Mouse (Mus musculus): Measurements from ENCODE around the gene B4galt5.

B4galt5 gene

DNA sequence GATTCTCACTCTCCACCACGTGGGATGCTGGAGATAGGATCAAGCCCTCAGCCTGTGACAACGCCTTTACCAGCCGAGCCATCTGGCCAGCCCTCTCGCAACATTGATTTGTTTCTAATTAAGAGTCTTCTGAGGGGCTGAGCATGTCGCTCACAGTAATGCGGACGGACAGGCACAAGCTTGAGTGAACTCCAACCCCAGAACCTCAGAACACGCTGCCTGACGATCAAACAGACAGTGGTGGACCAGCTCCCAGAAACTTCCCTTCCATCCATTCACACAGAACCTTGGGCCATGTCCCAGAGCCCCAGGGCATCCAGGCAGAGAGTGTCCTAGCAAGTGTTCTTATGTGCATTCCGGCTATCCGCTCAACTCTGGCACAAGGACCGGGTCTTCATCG, 72.0 kb downstream of the B4galt5 start:
- no peak for DNase-seq (ENCODE audit: low read depth)

DNA sequence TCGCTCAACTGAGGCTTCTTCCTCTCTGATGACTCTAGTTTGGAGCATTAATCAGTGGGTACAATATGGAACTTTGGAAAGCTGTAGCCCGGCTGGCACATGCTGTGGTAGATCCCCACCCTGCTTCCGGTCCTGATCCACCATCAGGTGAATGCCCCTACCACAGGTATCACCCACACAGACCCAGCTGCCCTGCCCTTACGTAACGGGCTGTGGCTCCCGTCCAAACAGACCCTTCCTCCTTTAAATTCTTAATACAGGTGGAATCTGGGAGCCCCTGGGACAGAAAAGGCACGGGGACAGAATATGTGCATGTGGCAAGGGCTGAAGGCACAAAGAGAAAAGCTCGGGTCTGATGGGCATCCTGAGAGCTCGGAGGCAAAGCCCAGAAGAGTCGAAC, 73.1 kb downstream of the B4galt5 start:
- no peak for DNase-seq (ENCODE audit: low read depth)

DNA sequence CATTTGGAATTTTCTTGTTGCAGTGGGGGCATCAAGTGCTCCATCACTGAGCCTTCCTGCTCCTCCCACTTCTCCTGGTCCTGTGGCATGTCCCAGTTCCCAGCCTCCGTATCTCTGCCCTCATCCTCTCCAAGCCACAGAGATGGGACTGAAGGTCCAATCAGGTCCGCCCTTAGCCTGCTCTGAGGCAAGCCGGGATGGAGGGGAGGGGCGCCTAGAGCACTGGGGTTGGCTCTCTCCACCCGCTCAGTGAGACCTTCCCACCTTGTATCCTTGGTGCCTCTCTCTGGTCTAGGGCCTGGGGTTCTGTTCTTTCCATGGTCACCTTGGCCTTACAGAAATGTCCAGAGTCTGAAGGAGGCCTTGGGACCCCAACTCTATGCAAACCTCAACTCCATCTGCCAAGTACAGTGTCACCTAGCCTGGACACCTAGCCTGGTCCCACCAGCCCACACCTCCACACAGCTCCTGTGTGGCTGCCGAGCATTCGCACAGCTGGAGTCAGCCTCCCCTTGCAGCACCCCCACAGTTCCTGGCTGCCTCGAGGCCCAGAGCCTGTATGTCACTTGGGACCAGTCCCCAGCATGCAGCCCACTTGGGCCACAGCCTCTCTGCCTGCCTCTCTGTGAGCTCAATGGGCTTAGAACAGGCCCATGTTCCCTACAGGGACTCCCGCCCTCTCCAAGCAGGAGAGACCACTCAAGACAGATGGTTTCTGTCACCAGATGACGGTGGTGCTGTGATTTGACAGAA, 74.1 kb downstream of the B4galt5 start:
- no peak for DNase-seq (ENCODE audit: low read depth)

DNA sequence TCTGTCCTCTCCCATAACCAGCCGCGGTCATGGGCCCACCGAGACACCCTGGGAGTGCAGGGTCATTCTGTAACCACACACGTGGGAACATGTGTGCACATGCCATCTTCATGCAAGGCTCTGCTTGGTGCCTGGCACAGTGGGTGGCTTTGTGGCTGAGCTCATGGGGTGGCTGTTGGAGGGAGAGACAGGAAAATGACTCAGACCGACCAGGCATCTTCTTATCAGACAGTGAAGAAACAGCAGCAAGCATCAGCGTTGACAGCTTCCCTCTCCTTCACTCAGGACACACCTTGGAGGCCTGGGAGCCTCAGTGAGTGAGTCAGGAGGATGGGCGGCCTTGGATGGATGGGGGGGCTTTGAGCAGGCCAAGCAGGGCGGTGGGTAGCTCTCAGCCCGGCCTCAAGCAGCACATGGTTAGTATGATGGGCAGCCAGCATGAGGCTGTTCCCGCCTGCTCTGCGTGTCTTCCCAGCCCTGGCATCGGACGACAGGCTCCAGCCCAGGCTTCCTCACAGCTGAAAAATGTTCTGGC, 75.7 kb downstream of the B4galt5 start:
- DNase-seq (ENCODE audit: low read depth) = no peak

DNA sequence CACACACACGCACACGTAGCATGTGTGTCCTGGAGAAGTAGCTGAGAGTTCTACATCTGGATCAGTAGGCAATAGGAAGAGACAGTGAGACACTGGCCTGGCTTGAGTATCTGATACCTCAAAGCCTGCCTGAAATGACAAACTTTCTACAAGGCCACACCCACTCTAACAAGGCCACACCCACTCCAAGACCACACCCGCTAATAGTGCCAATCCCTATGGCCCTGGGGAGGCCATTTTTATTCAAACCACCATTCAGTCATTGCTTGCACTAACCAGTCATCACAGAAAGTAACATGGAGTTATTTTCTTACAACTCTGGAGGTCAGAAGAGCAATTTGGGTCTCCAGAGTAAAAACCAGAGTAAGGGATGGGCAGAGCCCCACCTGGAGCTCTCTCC, 76.3 kb downstream of the B4galt5 start:
- DNase-seq (ENCODE audit: low read depth) = no peak

DNA sequence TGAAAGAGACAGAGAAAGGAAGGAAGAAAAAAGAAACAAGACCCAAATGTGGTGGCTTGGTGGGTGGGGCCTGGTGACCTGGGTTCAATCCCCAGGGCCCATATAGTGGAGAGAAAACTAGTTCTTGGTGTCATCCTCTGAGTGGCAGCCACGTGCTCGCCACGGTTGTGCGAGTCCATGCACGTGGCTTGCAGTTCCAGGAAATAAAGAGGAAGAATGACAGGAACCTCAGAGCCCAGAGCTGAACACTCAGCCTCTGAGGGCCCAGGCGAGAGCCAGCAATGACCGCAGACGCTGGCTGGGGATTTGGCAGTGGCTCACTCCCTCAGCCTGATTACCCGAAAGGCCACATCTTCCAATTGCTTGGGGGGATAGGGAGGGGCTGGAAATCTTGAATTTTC, 77.9 kb downstream of the B4galt5 start:
- no peak for DNase-seq (ENCODE audit: low read depth)

DNA sequence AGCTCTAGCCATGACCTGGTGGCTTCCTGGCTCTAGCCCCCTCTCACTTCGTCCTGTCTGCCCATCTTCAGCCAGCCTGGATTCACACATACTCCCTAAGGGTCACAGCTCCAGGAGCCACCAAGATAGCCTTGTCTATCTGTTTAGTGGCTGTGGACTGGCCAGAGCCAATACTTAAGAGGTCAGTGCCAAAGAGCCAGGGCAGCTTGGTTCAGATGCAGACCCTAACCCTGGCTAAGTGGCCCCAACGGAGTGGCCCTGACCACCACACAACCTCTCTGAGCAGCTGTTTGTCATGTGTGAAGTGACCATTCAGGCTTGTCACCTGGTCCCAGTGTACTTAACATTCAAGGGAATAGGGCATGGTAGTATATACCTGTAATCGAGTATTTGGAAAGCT, 78.5 kb downstream of the B4galt5 start:
- DNase-seq (ENCODE audit: low read depth) = no peak

DNA sequence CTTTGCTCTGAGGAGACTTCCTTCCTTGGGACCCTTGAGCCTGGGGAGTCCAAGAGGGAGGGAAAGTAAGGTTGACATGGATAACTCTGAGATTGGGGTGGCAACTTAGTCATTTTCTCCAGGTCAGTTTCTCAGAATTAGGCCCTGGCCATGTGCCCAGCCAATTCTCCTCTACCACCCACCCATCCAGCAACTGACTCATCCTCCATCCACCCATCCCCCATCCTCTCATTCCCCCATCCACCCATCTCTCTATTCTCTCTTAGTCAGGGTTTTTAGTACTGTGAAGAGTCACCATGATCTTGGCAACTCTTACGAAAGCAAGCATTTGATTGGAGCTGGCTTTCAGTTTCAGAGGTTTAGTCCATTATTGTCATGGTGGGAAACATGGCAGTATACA, 80.3 kb downstream of the B4galt5 start:
- no peak for DNase-seq (ENCODE audit: low read depth)

DNA sequence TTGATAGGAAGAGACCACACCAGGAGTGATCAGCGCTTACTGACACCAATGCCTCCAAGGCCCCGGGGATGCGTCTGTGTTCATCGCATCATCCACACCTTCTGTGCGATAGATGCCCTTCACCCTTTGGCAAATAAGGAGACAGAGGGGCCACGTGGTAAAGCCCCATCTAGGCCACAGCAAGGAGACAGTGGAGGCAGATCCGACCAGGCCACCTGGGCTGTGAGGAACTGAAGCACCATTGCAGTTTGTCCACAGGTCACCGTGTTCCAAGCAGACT, 80.6 kb downstream of the B4galt5 start:
- DNase-seq (ENCODE audit: low read depth) = no peak

DNA sequence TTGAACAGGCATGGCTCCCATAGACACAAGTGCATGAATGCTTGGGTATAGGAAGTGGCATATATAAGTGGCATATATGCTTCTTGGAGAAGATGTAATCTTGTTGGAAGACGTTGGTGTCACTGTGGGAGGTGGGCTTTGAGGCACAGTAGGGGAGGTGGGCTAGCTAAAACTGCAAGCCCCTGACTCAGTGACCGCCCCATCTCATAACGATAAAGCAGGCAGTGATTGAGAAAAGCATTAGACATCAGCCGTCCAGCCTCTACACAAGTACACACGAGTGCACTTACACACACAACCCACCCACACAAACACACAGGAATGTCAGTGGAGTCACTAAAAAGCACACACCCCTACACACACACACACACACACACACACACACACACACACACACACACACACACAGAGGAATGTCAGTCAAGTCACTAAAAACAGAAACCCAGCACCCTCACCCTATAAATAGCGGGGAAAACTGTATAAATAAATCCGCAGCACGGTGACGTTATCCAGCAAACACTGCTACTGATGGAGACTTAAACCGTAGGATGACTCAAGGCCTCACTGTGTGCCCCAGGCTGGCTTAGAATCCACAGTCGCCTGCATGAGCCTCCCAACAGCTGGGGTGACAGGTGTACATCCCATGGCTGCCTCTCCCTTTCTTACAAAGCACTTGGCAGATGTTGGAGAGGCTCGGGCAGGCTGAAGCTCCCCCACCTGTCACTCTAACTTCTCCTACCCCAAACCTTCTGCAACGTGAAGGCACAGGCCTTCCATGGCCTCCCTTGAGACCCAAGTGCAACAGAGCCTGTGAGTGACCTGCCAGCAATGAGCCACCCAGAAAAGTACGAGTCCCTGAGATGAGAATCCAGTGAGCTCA, 81.2 kb downstream of the B4galt5 start:
- DNase-seq (ENCODE audit: low read depth) = no peak

DNA sequence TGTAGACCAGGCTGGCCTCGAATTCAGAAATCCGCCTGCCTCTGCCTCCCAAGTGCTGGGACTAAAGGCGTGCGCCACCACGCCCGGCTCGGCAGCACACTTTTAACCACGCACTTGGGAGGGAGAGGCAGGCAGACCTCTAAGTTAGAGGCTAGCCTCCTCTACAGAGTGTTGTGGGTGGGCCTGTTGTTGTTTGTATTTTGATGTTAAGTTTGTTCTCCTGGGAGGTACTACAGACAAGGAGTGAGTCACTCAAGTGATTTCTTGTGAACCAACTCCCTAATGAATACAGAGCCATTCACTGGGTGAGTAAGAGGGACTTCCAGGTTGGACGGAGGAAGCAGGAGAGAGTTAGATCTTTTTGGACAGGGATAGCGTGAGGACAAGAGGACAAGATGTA, 82.8 kb downstream of the B4galt5 start:
- DNase-seq (ENCODE audit: low read depth) = no peak

DNA sequence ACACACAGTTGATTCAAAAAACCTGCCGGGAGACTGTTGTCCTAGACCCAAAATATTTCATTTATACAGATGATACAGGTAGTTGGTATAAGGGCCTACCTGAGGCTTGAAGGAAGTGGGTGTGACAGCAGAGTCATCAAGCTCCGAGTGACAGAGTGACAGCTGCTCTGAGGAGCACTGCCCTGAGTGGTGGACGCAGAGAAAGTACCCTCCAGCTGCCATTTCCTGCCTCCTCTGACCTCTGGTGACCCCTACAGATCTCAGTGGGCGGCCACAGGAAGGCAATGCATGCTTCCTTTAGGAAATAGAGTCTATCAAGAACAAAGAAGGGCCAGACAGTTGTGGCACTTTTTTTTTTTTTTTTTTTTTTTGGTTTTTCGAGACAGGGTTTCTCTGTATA, 83.2 kb downstream of the B4galt5 start:
- DNase-seq (ENCODE audit: low read depth) = no peak

DNA sequence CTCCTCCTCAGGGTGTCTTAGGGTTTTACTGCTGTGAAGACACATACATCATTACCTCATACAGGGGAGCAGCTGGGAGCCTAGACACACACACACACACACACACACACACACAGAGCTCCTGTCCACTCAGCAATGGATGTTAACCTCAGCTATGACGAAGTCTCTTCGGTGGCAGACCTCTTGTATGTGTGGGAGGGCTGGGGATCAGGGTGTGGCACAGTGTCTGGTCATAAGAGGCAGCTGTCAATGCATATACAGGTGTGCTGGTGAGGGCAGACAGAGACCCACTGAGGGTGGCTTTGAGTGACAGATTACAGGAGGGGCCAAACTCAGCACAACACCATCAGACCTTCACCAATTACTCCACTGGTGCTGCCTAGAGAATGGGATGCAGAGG, 84.0 kb downstream of the B4galt5 start:
- no peak for DNase-seq (ENCODE audit: low read depth)

DNA sequence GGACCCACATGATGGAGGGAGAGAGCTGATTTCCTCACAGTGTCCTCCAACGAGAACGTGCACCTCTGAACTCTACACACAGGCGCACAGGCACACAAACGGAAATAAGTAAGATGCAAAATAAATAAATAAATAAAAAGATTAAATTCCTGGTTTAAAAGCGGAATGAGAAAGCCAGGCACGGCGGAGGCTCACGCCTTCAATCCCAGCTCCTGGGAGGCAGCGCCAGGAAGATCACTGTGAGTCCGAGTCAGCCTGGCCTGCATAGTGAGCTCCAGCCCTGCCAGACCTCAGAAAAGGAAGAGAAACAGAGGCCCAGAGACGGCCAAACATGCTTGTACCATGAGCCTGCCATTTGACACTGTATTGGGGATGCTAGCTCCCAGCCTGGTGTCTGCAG, 85.1 kb downstream of the B4galt5 start:
- DNase-seq (ENCODE audit: low read depth) = no peak

DNA sequence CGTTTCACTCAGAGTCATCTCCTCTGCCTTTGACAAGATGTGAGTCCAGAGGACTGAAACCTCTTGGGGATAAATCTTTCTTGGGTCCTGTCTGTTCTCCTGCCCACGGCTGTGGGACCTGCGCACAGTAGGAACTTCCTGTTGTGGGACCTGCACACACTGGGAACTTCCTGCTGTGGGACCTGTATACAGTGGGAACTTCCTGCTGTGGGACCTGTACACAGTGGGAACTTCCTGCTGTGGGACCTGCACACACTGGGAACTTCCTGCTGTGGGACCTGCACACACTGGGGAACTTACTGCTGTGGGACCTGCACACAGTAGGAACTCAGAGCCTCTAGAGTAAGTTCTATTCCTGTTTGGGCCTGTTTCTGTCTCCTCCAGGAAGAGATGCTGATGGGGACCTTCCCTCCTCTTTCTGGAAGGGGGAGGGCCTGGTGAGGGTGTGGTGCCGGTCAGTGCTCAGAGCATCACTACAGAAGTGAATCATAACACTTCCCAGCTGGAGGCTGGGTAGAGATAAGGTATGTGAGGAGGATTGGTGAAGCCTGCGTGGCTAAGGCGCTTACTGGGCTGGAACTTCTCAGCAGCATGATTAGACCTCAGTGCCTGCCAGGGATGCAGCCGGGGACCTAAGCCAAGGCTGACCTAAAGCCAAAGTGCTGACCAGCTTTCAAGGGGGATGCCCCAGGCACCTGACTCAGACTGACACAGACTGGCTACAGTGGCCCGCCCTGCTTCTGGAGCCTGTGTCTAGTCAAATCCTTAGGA, 85.8 kb downstream of the B4galt5 start:
- no peak for DNase-seq (ENCODE audit: low read depth)

DNA sequence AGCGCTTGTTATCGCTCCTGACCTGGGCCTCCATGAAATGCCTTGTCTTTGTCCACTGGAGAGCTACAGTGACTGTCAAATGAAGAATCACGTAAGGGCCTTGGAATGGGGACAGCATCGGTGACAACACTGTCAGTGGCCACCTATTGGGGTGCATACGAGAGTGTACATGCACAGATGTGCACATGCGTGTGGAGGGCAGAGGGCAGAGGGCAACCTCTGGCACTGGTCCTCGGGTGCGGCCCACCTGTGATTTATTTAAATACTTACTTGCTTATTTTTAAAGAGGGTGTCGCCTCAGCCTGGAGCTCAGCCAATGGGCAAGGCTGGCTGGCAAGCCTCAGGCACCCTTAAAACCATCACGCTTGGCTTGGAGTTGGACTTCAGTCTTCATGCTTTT, 86.5 kb downstream of the B4galt5 start:
- no peak for DNase-seq (ENCODE audit: low read depth)

DNA sequence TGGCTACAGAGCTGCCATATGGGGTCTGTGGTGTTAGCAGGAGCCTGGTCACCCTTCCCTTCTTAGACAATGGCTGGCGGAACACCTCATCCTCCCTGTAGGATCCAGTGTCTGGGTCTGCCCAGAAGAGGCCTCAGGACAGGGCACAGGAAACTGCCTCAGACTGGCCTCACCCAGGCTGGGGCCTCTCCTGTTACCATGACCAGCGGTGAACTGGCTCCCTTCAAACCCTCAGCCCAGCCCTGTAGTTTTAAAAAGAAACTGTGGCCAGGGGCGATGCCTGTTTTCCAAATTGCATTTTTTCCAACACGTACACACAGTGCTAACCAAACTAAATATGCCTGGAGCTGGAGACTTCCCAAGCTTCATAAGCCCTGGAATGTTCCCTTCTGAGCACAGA, 87.9 kb downstream of the B4galt5 start:
- no peak for DNase-seq (ENCODE audit: low read depth)

DNA sequence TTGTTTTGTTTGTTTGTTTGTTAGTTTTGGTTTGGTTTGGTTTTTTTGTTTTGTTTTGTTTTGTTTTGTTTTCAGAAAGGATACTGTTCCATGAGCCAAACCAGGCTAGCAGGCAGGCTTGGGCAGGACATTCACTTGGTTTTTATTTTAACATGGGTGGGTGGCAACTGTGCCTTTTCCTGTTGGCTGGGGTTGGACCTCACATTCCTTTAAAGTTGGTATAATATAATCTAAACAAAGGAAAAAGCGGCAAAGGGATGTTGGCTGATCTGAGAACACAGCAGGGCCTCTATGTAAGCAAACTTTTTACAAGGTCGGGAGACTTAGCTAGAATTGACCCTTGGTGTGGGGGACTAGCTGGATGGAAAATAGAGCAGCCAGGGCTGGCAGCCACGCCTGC, 91.2 kb downstream of the B4galt5 start:
- no peak for DNase-seq (ENCODE audit: low read depth)

DNA sequence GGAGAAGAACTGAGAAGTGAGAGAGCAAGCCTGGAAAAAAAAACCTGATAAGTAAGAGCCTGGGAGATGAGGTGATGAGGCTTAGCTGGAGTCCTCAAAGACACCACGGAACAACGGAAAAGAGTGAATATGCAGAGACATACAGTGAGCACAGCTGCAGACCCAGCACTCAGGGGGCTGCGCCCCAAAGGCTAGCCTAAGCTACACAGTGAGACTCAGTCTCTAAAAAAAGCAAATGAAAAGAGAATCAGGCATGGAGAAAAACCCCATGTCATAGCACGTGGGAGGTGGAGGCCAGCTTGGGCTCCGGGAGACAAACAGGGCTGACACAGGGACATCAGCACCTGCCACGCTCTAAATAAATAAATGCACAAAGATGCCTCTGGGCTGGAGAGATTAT, 94.2 kb downstream of the B4galt5 start:
- DNase-seq (ENCODE audit: low read depth) = no peak

DNA sequence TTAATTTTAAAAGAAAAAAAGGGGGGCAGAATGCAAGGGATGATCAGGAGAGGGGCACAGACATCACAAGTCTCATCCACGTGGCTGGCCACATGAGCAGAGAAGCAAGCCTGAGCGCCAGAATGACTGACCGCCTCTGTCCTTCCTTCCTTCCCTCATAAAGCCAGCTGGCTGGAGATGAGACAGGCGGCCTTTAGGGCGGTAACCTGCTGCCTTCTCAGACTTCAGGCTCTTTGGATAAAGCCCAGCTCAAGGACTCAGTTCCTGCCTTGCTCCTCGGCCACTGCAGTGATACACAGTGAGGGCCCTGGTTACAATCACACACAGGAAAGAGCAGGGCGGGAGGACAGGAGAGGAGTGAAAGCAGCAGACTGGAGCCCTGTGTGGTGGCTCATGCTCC, 94.8 kb downstream of the B4galt5 start:
- no peak for DNase-seq (ENCODE audit: low read depth)

DNA sequence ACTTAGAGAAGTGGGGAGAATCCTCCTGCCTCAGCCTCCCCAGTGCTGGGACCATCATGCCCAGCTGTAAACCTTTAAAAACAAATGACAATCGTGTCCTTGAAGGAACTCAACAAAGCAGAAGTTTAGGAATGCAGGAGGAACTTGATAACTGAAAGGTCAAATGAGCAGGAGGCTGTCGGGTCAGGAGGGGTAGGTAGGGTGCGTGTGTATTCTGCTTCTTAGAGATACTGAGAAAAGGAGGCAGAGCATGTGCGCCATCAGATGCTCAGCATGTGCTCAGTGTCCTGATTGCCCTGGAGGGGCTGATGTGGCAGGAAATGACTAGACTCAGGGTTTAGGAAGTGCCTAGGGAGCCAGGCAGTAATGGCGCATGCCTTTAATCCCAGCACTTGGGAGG, 95.5 kb downstream of the B4galt5 start:
- DNase-seq (ENCODE audit: low read depth) = no peak

DNA sequence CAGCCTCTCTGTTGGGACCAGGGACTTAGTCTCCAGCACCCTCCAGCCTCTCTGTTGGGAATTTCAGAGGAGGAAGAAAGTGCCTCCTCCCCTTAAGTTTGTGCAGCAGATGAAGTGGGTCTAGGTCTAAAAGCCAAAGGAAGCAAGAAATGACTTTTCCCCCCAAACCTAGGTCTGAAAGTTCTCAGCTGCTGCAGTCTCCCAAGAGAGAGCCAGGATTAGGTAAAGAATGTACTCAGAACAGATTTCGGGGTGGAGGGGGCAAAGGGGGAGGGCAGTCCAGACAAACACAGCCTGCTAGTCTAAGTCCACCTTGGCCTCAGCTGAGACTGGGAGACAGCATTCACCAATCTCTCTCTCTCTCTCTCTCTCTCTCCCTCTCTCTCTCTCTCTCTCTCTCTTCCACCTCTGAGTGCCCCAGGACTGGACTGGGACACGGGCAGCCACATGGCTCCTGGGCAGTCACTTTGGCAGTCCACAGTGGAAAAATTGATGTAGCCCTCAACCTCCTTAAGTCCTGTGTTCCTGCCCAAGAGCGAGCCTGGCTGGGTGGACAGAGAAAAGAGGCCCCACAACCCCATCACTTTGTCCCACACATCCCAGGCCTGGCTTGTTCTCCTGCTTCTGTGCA, 96.8 kb downstream of the B4galt5 start:
- no peak for DNase-seq (ENCODE audit: low read depth)

Data from c-Kit-positive CD71-positive TER-119-negative erythroid progenitor cells, embryonic 14.5 days (primary cell).